Mouse (Mus musculus) liver, postnatal 0 days (tissue): ENCODE results near the gene Rev1.

Experiments
- CTCF ChIP-seq: sonication (generic); IDR thresholded peaks from 2 replicates; pipeline ENCODE4 v1.5.1; 2016; ENCODE audit warnings: antibody characterized with exemption, low read depth
- EP300 ChIP-seq: IDR thresholded peaks from 2 replicates; pipeline ENCODE4 v1.6.1; 2016; ENCODE audit warnings: antibody characterized with exemption, low read depth, mild to moderate bottlenecking

DNA sequence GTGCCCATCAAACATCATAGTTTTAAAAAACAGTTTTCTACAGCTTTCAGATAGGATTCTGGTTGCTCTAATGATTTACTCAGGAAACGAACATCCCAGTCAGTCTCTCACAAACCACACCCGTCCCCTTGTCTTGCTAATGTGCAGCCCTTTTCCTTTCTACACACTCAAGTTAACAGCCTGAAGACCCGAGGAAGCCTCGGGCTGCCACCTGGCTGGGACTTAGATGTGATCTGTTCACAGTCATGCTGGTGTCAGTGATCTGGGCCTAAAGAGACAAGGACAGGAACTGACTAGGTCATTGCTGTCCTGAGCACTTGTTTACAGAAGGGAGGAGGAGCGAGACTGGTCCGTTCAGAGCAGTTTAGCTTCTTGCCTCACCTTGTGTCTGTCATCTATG, 71.2 kb downstream of the Rev1 start:
- TF ChIP-seq CTCF (no peak), EP300 (no peak)
